Mouse (Mus musculus): Measurements from ENCODE around the gene Pebp1. TPM values are rescaled to one million over a fixed set of nuclear protein-coding genes. Genes with fewer than 3 reads are reported as not detected.

The Pebp1 gene
- total and polyA plus RNA-seq, 3 experiments = 412 to 552 (median 465) TPM

DNA sequence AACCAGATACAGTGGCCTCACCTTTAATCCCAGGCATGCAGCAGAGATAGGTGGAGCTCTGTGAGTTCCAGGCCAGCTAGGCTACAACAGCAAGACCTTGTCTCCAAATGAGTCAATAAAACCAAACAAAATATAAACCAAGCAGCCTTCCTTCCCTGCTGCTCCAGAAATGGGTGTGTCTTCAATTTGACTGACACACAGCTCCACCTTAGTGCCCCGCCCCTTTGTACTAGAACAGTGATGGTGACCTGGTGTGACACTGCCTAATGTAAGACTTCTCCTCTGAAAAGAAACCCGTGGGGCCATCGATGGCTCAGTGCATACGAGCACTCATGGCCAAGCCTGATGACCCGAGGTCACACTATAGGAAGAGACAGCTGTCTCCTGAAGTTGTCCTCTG is 50.9 kb downstream of the Pebp1 start:
- H3K79me2 ChIP-seq (replicated peaks; ENCODE audit: control insufficient read depth, insufficient read depth, low read length) = no peaks in the 10 kb centered on the region
- H3K36me3 ChIP-seq (ENCODE audit: control insufficient read depth, insufficient read depth, low read length) = no peaks in the 10 kb centered on the region
- no peak overlapping the region for H3K4me3 ChIP-seq
- WGBS = 87% methylated on average over 5 of the region's 5 CpGs
- no peak overlapping the region for H3K27ac ChIP-seq
- no peak overlapping the region for H3K9ac ChIP-seq (ENCODE audit: low read depth, low read length)
- TF ChIP-seq EP300 (IDR thresholded peaks at IDR 0.05; ENCODE audit: insufficient read depth, low read depth, low read length) (no peak), CTCF (IDR thresholded peaks at IDR 0.05) (no peak), POLR2A (IDR thresholded peaks at IDR 0.05; ENCODE audit: insufficient read depth, low read depth, low read length) (no peak)
- H3K4me1 ChIP-seq (ENCODE audit: control insufficient read depth, insufficient read depth, low read length) = no peaks in the 10 kb centered on the region
- no peak for DNase-seq
- H3K27me3 ChIP-seq (ENCODE audit: control insufficient read depth, insufficient read depth, low read length) = no peaks in the 10 kb centered on the region
- intact Hi-C loops (cut with DNase I) = no loop called here

Other genes starting within 250 kb of the Pebp1 start
- gene Suds3, start 171.5 kb downstream of the Pebp1 start, total RNA-seq (2021) = 100 to 1,000 TPM in 1 of 2 experiments, 10 to 100 TPM in 1; 76.8 to 112 TPM
- gene Suds3, start 171.5 kb downstream of the Pebp1 start, polyA plus RNA-seq (2012; rRNA removed) = 44.7 and 55.9 TPM in 2 replicates
- 1 to 10 TPM; 6.2 to 7.8 TPM for gene Taok3, start 167.5 kb downstream of the Pebp1 start, total RNA-seq (2021)
- 3.1 and 4.7 TPM in 2 replicates for gene Taok3, start 167.5 kb downstream of the Pebp1 start, polyA plus RNA-seq (2012; rRNA removed)
- 1 to 10 TPM; 7.0 to 8.9 TPM for gene Vsig10, start 31.5 kb upstream of the Pebp1 start, total RNA-seq (2021)
- 7.4 and 8.8 TPM in 2 replicates for gene Vsig10, start 31.5 kb upstream of the Pebp1 start, polyA plus RNA-seq (2012; rRNA removed)
- 100 to 1,000 TPM in 1 of 2 experiments, 10 to 100 TPM in 1; 91.4 to 101 TPM for gene Wsb2, start 69.7 kb upstream of the Pebp1 start, total RNA-seq (2021)
- 130 and 197 TPM in 2 replicates for gene Wsb2, start 69.7 kb upstream of the Pebp1 start, polyA plus RNA-seq (2012; rRNA removed)
- 1 to 10 TPM; 1.7 to 4.3 TPM for gene Rfc5, start 101.4 kb upstream of the Pebp1 start, total RNA-seq (2021)
- gene Rfc5, start 101.4 kb upstream of the Pebp1 start, polyA plus RNA-seq (2012; rRNA removed) = 3.7 and 5.8 TPM in 2 replicates
- gene Ksr2, start 126.4 kb upstream of the Pebp1 start, total RNA-seq (2021) = under 1 TPM in 1 of 2 experiments, not detected in 1; 0.05 TPM
- gene Ksr2, start 126.4 kb upstream of the Pebp1 start, polyA plus RNA-seq (2012; rRNA removed) = 0.02 TPM in 1 of 2 replicates, not detected in the other

All from heart, adult 2 months (tissue).